Mouse (Mus musculus) midbrain, postnatal 0 days (tissue): ENCODE data around the gene Slc17a6. TPM values are rescaled to one million over a fixed set of nuclear protein-coding genes. Genes with fewer than 3 reads are reported as not detected.

ENCODE experiments used
- ATAC-seq: fragments of 200-750 bp; cut with Nextera tagmentation; 2 replicates; pipeline ENCODE4 v1.8.0; 2017; ENCODE audit warnings: moderate number of reproducible peaks, mild to moderate bottlenecking, moderate TSS enrichment, moderate library complexity; ENCODE audit not compliant: low FRiP score
- DNase-seq: peaks from one replicate; pipeline ENCODE4 v3.0.0-alpha.2; 2015; ENCODE audit warnings: low spot score
- H3K27ac ChIP-seq: fragments of 300-500 bp; sonication (generic); 2 replicates; pipeline ENCODE4 v1.5.1; 2014; ENCODE audit warnings: low read depth, mild to moderate bottlenecking, low read length, mixed read lengths
- H3K27me3 ChIP-seq: fragments of 300-500 bp; sonication (generic); 2 replicates; pipeline ENCODE4 v1.6.1; 2014; ENCODE audit warnings: low read length, control low read depth, mixed read lengths; ENCODE audit not compliant: insufficient read depth
- H3K36me3 ChIP-seq: fragments of 300-500 bp; sonication (generic); 2 replicates; pipeline ENCODE4 v1.6.1; 2014; ENCODE audit warnings: low read length, control low read depth, mixed read lengths; ENCODE audit not compliant: insufficient read depth
- H3K4me1 ChIP-seq: fragments of 300-500 bp; sonication (generic); 2 replicates; pipeline ENCODE4 v1.6.1; 2014; ENCODE audit warnings: mild to moderate bottlenecking, control low read depth, antibody characterized with exemption, low read length, mixed read lengths; ENCODE audit not compliant: insufficient read depth
- H3K4me2 ChIP-seq: fragments of 300-500 bp; sonication (generic); 2 replicates; pipeline ENCODE4 v1.6.1; 2014; ENCODE audit warnings: low read depth, mild to moderate bottlenecking, low read length, mixed read lengths; ENCODE audit not compliant: poor library complexity, severe bottlenecking
- H3K4me3 ChIP-seq: fragments of 300-500 bp; sonication (generic); 2 replicates; pipeline ENCODE4 v1.5.1; 2014; ENCODE audit warnings: low read depth, mild to moderate bottlenecking, low read length, moderate library complexity
- H3K9ac ChIP-seq: fragments of 300-500 bp; sonication (generic); replicated peaks from 2 replicates; pipeline ENCODE4 v1.6.1; 2014; ENCODE audit warnings: mild to moderate bottlenecking, low read length, moderate library complexity, mixed read lengths; ENCODE audit not compliant: poor library complexity, severe bottlenecking
- H3K9me3 ChIP-seq: fragments of 300-500 bp; sonication (generic); 2 replicates; pipeline ENCODE4 v1.6.1; 2016; ENCODE audit warnings: low read length, control low read depth
- CTCF ChIP-seq: IDR thresholded peaks from 2 replicates; pipeline ENCODE4 v1.5.1; 2016; ENCODE audit warnings: antibody characterized with exemption, mild to moderate bottlenecking
- WGBS: fragments of 180-500 bp; shearing (Covaris S2); extraction: QIAGEN DNeasy Blood & Tissue Kit; methylation state at CpG from one replicate; pipeline ENCODE4 v1.1.7; 2014; 5-methylcytosine and 5-hydroxymethylcytosine counted together
- polyA plus RNA-seq: library from polyadenylated mRNA; unstranded; fragments of >200 nt; fragmentation: Nextera tagmentation; extraction: Ambion mirVana; gene quantifications from 2 replicates; pipeline ENCODE4 v1.2.1, GENCODE M21; 2015
- total RNA-seq: library from RNA; depleted of rRNA; stranded (reverse); fragments of >200 nt; gene quantifications from 2 replicates; pipeline ENCODE4 v1.2.3, GENCODE M21; 2014

Gene Slc17a6
- total and polyA plus RNA-seq, 2 experiments from 2014 or later: 161 to 214 TPM

GRCm38 (mm10) chr7:51619977-51620376 is 1.8 kb upstream of the Slc17a6 start:
- ATAC-seq (no peak), DNase-seq (no peak)
- TF ChIP-seq CTCF: no peak
- 31% methylated on average over 1 of the region's 1 CpGs for WGBS
- Histone ChIP-seq H3K4me3 (no peak overlapping the region), H3K4me2 (peak overlapping the region; percentile 37), H3K9me3 (no peaks in the 10 kb centered on the region), H3K36me3 (no peaks in the 10 kb centered on the region), H3K4me1 (peaks cover 3% of the 10 kb centered on the region; the same call in 1 of the 2 replicates), H3K27ac (peak overlapping the region; percentile 70), H3K9ac (no peak overlapping the region), H3K27me3 (peaks cover 18% of the 10 kb centered on the region; the same call in 1 of the 2 replicates)

DNA sequence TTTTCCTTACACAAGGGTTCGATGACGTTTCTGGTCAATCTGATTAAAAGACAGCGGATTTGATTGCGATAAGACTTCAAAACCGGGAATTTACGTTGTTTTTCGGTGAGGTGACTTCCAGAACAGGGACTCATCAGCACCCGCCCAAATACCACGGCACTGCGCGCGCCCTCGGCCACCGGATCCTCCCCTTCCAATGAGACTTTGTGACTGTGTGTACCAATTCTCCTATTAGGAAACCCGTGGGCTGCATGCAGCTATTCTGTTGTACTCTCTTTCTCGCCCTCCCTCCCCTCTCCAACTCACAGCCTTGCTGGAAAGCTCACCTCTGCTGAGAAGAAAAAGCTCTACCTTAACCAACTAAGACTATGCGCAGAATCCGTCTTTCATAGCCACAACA is 390 bp downstream of the Slc17a6 start:
- Histone ChIP-seq H3K27ac (peak overlapping the region; percentile 93), H3K4me3 (peak overlapping the region; percentile 46), H3K9ac (peak overlapping the region; percentile 88), H3K27me3 (peaks cover 20% of the 10 kb centered on the region; the same call in 1 of the 2 replicates), H3K9me3 (no peaks in the 10 kb centered on the region), H3K4me2 (peak overlapping the region; percentile 46), H3K36me3 (no peaks in the 10 kb centered on the region), H3K4me1 (peaks cover 3% of the 10 kb centered on the region; the same call in 1 of the 2 replicates)
- TF ChIP-seq CTCF: no peak
- DNase-seq (peak; percentile 65), ATAC-seq (peak; percentile 70; the same call in 1 of the 2 replicates)
- WGBS: under 1% methylated on average over 18 of the region's 18 CpGs

- Histone ChIP-seq H3K4me3 (peak overlapping the region; percentile 46), H3K9me3 (no peaks in the 10 kb centered on the region), H3K36me3 (no peaks in the 10 kb centered on the region), H3K9ac (peak overlapping the region; percentile 88), H3K4me1 (peaks cover 3% of the 10 kb centered on the region; the same call in 1 of the 2 replicates), H3K4me2 (peak overlapping the region; percentile 46), H3K27me3 (peaks cover 20% of the 10 kb centered on the region; the same call in 1 of the 2 replicates), H3K27ac (peak overlapping the region; percentile 93)
- ATAC-seq (no peak), DNase-seq (no peak)
- no peak for TF ChIP-seq CTCF
- under 1% methylated on average over 5 of the region's 5 CpGs for WGBS
These were observed 860 bp downstream of the Slc17a6 start for GRCm38 (mm10) chr7:51622666-51623065.

GRCm38 (mm10) chr7:51624336-51624897 is 2.6 kb downstream of the Slc17a6 start:
- WGBS: 2% methylated on average over 4 of the region's 4 CpGs
- peak overlapping the region; percentile 93 for H3K27ac ChIP-seq
- peaks cover 20% of the 10 kb centered on the region; the same call in 1 of the 2 replicates for H3K27me3 ChIP-seq
- peak overlapping the region; percentile 75 for H3K9ac ChIP-seq
- ATAC-seq (peak; percentile 38), DNase-seq (peak; percentile 53)
- H3K4me3 ChIP-seq: peak overlapping the region; percentile 46
- no peaks in the 10 kb centered on the region for H3K36me3 ChIP-seq
- H3K4me2 ChIP-seq: peak overlapping the region; percentile 60
- no peaks in the 10 kb centered on the region for H3K9me3 ChIP-seq
- no peak for TF ChIP-seq CTCF
- H3K4me1 ChIP-seq: peaks cover 3% of the 10 kb centered on the region; the same call in 1 of the 2 replicates

GRCm38 (mm10) chr7:51625161-51625560 is 3.4 kb downstream of the Slc17a6 start:
- no peaks in the 10 kb centered on the region for H3K36me3 ChIP-seq
- peak overlapping the region; percentile 93 for H3K27ac ChIP-seq
- peak overlapping the region; percentile 46 for H3K4me3 ChIP-seq
- ATAC-seq (no peak), DNase-seq (peak; percentile 46)
- TF ChIP-seq CTCF: no peak
- H3K4me2 ChIP-seq: peak overlapping the region; percentile 60
- H3K27me3 ChIP-seq: peaks cover 20% of the 10 kb centered on the region; the same call in 1 of the 2 replicates
- peak overlapping the region; percentile 75 for H3K9ac ChIP-seq
- H3K9me3 ChIP-seq: no peaks in the 10 kb centered on the region
- H3K4me1 ChIP-seq: no peaks in the 10 kb centered on the region
- WGBS: under 1% methylated on average over 23 of the region's 23 CpGs

GRCm38 (mm10) chr7:51625591-51626255 is 3.9 kb downstream of the Slc17a6 start:
- no peak for ATAC-seq
- Histone ChIP-seq H3K4me1 (no peaks in the 10 kb centered on the region), H3K9me3 (no peaks in the 10 kb centered on the region), H3K4me3 (peak overlapping the region; percentile 46), H3K4me2 (peak overlapping the region; percentile 60), H3K27ac (peak overlapping the region; percentile 93), H3K9ac (peak overlapping the region; percentile 75), H3K36me3 (no peaks in the 10 kb centered on the region), H3K27me3 (peaks cover 20% of the 10 kb centered on the region; the same call in 1 of the 2 replicates)
- no peak for DNase-seq
- WGBS: under 1% methylated on average over 11 of the region's 11 CpGs
- TF ChIP-seq CTCF: no peak
